Mouse (Mus musculus) stomach, postnatal 0 days (tissue): ENCODE measurements around the gene Pus7l. TPM values are rescaled to one million over a fixed set of nuclear protein-coding genes. Genes with fewer than 3 reads are reported as not detected.

Experiments used
- ATAC-seq: fragments of 200-750 bp; cut with Nextera tagmentation; 2 replicates; pipeline ENCODE4 v1.8.0; 2017; ENCODE audit not compliant: low FRiP score, low TSS enrichment
- DNase-seq: peaks from one replicate; pipeline ENCODE4 v3.0.0-alpha.2; 2016; ENCODE audit warnings: low spot score
- H3K27ac ChIP-seq: fragments of 300-500 bp; sonication (generic); replicated peaks from 2 replicates; pipeline ENCODE4 v1.5.1; 2014; ENCODE audit warnings: mild to moderate bottlenecking, control low read depth
- H3K27me3 ChIP-seq: fragments of 300-500 bp; sonication (generic); 2 replicates; pipeline ENCODE4 v1.6.1; 2014; ENCODE audit warnings: low read length; ENCODE audit not compliant: control insufficient read depth, insufficient read depth
- H3K36me3 ChIP-seq: fragments of 300-500 bp; sonication (generic); 2 replicates; pipeline ENCODE4 v1.6.1; 2014; ENCODE audit warnings: low read length, mixed read lengths; ENCODE audit not compliant: control insufficient read depth, insufficient read depth
- H3K4me1 ChIP-seq: fragments of 300-500 bp; sonication (generic); replicated peaks from 2 replicates; pipeline ENCODE4 v1.6.1; 2014; ENCODE audit warnings: antibody characterized with exemption; ENCODE audit not compliant: control insufficient read depth, insufficient read depth
- H3K4me2 ChIP-seq: fragments of 300-500 bp; sonication (generic); replicated peaks from 2 replicates; pipeline ENCODE4 v1.6.1; 2014; ENCODE audit warnings: low read depth, mild to moderate bottlenecking, control low read depth, moderate library complexity
- H3K4me3 ChIP-seq: fragments of 300-500 bp; sonication (generic); 2 replicates; pipeline ENCODE4 v1.5.1; 2014; ENCODE audit warnings: low read depth, low read length, control low read depth
- H3K9ac ChIP-seq: fragments of 300-500 bp; sonication (generic); 2 replicates; pipeline ENCODE4 v1.6.1; 2014; ENCODE audit warnings: mild to moderate bottlenecking, low read length, control low read depth, mixed read lengths
- H3K9me3 ChIP-seq: fragments of 300-500 bp; sonication (generic); 2 replicates; pipeline ENCODE4 v1.6.1; 2016; ENCODE audit warnings: low read length; ENCODE audit not compliant: control insufficient read depth
- CTCF ChIP-seq: IDR thresholded peaks from 2 replicates; pipeline ENCODE4 v1.5.1; 2016; ENCODE audit warnings: antibody characterized with exemption, low read depth, mild to moderate bottlenecking, moderate library complexity
- EP300 ChIP-seq: optimal IDR thresholded peaks from 2 replicates; pipeline ENCODE3; 2016; ENCODE audit warnings: antibody characterized with exemption
- WGBS: fragments of 180-500 bp; shearing (Covaris S2); extraction: QIAGEN DNeasy Blood & Tissue Kit; methylation state at CpG from one replicate; pipeline ENCODE4 v1.1.7; 2014; 5-methylcytosine and 5-hydroxymethylcytosine counted together
- polyA plus RNA-seq: library from polyadenylated mRNA; unstranded; fragments of >200 nt; fragmentation: Nextera tagmentation; extraction: Ambion mirVana; gene quantifications from 2 replicates; pipeline ENCODE4 v1.2.1, GENCODE M21; 2015

The Pus7l gene
- polyA plus RNA-seq, 1 experiment from 2014 or later = 3.5 TPM

DNA sequence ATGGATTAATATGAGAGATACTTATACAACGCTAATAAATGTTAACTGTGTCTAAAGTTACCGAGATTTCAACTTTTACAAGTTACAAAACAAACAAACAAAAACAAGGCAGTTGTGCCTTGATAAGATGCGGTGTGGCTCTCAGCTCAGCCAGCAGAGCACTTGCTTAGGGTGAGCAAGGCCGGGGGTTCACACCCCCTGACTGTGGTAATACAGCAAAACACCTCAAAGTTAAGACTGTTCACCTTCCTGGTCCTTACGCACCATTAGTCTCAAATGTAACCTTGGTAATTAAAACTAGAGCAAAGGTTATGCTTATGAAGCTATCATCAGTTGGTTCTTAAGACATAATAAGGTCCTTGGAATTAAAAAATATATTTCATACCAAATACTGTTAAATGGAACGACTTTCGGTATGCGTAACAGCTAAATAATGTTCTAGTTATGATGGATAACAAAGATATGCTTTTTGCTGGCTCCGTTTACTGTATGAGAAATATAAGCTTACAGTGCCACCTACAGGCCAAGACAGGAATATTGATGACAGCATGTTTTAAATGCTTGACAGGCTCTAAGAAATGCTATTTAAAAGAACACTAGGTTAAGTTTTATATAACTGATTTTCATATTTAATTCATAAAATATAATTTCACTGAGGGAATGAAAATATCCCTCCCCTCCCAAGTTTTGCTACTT, 23.0 kb downstream of the Pus7l start:
- Histone ChIP-seq H3K27me3 (no peaks in the 10 kb centered on the region), H3K9me3 (no peaks in the 10 kb centered on the region), H3K9ac (no peak overlapping the region), H3K4me2 (no peak overlapping the region), H3K27ac (no peak overlapping the region), H3K36me3 (no peaks in the 10 kb centered on the region), H3K4me3 (no peak overlapping the region), H3K4me1 (no peaks in the 10 kb centered on the region)
- DNase-seq (peak; percentile 27), ATAC-seq (no peak)
- TF ChIP-seq EP300 (no peak), CTCF (peak; percentile 88)
- 38% methylated on average over 9 of the region's 9 CpGs for WGBS

DNA sequence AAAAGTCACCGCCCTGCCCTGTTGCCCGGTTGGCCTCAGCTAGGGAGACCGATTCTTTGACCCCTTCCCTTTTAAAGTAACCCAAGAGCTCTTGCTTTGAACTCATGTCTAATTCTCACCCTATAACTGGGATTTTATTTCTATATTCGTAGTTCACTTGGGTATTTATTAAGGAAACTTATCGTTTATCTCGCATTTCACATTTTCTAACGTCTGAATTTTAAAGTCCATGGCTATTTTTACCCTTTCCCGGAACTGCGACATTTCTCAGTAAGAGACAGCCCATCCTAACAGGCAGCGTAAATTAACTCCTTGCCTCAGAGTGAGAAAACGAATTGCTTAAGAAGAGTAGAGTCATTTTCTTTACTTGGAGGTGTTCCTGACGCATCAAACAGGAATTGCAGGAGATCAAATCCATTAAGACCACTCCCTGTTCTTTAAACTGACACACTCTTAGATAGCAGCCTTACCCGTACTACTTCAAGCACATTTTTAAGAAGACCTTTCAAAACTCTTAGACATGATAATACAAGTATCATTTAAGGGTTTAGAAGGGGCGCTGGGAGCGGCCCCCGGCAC, 25.3 kb downstream of the Pus7l start:
- H3K4me2 ChIP-seq = no peak overlapping the region
- WGBS = 55% methylated on average over 16 of the region's 16 CpGs
- DNase-seq = no peak
- no peaks in the 10 kb centered on the region for H3K9me3 ChIP-seq
- H3K4me1 ChIP-seq = no peaks in the 10 kb centered on the region
- H3K27me3 ChIP-seq = no peaks in the 10 kb centered on the region
- no peak overlapping the region for H3K4me3 ChIP-seq
- ATAC-seq = no peak
- H3K36me3 ChIP-seq = no peaks in the 10 kb centered on the region
- H3K27ac ChIP-seq = no peak overlapping the region
- TF ChIP-seq EP300 (no peak), CTCF (no peak)
- no peak overlapping the region for H3K9ac ChIP-seq

DNA sequence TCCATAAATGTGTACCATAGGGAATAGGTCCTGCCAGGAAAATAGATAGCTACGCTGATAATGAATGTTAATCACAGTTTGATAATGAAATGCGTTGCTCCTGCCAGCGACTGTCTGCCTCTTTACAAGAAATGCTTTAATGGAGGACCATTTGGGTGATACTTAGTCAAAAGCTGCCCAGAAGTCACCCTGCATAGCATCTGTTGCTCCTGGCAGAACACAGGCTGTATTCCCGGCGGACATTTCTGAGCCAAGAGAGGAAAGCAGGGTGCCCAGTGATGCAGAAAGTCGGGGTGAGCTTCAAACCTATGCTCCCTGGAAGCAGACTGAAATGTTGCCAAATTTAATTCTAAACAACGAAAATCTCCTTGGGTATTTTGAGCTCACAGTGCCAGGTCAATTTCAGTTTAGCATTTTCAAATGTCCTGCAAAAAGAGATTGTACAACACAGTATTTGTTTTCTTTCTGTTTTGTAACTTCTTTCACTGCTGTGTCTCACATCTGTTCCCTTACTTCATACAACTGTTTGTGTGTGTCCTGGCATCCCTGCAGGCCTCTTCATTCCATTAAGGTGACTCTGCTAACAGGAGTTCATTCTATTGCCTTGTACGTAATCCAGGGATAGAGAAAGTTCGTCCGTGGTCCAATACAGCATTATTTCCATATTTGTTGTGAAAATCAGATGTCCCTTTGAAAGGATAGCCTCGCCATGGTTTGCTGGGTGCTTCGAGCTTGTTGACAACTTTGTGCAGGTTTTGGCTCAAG, 39.7 kb downstream of the Pus7l start:
- WGBS = 66% methylated on average over 12 of the region's 12 CpGs
- H3K4me1 ChIP-seq = no peaks in the 10 kb centered on the region
- no peak overlapping the region for H3K27ac ChIP-seq
- no peak for DNase-seq
- no peak overlapping the region for H3K9ac ChIP-seq
- no peak overlapping the region for H3K4me2 ChIP-seq
- no peak overlapping the region for H3K4me3 ChIP-seq
- no peaks in the 10 kb centered on the region for H3K9me3 ChIP-seq
- no peaks in the 10 kb centered on the region for H3K27me3 ChIP-seq
- no peaks in the 10 kb centered on the region for H3K36me3 ChIP-seq
- TF ChIP-seq EP300 = no peak
- TF ChIP-seq CTCF = no peak
- no peak for ATAC-seq

DNA sequence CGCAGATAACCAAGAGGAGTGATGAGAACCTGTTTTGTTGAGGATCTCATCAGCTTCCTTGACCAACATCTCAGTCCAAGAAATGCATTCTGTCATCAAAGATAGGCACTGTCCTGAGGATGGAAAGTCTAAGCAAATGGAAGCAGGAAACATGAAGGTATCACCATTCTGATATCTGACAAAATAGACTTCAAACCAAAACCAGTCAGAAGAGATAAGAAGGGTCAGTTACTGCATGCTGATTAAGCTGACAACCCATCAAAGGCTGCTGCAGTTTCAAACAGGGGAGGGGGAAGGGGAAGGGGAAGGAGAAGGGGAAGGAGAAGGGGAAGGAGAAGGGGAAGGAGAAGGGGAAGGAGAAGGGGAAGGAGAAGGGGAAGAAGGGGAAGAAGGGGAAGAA, 44.1 kb downstream of the Pus7l start:
- TF ChIP-seq CTCF = no peak
- TF ChIP-seq EP300 = no peak
- H3K4me2 ChIP-seq = no peak overlapping the region
- H3K4me3 ChIP-seq = no peak overlapping the region
- no peak overlapping the region for H3K9ac ChIP-seq
- ATAC-seq = no peak
- H3K27ac ChIP-seq = no peak overlapping the region
- no peak for DNase-seq
- no peaks in the 10 kb centered on the region for H3K27me3 ChIP-seq
- H3K4me1 ChIP-seq = no peaks in the 10 kb centered on the region
- 70% methylated on average over 1 of the region's 1 CpGs for WGBS
- no peaks in the 10 kb centered on the region for H3K36me3 ChIP-seq
- H3K9me3 ChIP-seq = no peaks in the 10 kb centered on the region

DNA sequence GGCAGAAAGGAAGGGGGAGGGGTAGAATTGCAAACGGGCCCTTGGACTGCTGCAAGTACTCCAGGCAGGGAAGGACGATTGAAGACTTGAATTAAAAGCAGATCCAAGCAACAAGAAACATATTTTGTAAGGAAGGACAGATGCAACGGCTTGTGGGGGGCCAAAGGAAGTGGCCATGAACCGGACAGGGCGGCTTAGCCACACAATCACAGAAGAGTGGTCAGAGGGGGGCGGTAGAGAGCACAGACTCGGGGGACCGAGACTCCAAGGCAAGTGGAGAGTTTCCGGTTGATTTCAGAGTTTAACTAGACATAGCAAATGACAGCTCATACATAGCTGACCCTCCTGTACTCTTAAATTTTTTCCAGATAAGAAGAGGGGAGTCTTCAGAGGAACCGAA, 47.4 kb downstream of the Pus7l start:
- Histone ChIP-seq H3K4me3 (no peak overlapping the region), H3K36me3 (no peaks in the 10 kb centered on the region), H3K9me3 (no peaks in the 10 kb centered on the region), H3K27me3 (no peaks in the 10 kb centered on the region), H3K9ac (no peak overlapping the region), H3K4me1 (no peaks in the 10 kb centered on the region), H3K4me2 (no peak overlapping the region), H3K27ac (no peak overlapping the region)
- ATAC-seq = no peak
- no peak for DNase-seq
- WGBS = 79% methylated on average over 10 of the region's 10 CpGs
- TF ChIP-seq CTCF (peak; percentile 11; the same call in 1 of the 2 replicates), EP300 (no peak)

DNA sequence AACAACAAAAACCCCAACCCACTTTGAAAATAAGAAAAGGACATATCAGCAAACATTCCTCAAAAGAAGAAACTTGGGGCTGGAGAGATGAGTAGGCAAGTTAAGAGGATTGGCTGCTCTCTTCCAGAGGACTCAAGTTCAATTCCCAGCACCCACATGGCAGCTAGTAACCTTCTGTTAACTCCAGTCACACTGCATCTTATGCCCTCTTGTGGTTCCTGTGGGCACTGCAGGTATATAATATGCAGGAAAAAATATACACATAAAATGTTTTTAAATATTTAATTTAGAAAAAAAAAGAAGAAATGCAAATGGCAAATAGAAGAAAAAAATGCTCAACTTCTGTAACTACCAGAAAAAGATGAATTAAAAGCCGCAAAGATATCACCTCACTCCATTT, 48.9 kb downstream of the Pus7l start:
- H3K4me2 ChIP-seq = no peak overlapping the region
- H3K9me3 ChIP-seq = no peaks in the 10 kb centered on the region
- ATAC-seq (no peak), DNase-seq (no peak)
- H3K27me3 ChIP-seq = no peaks in the 10 kb centered on the region
- 92% methylated on average over 1 of the region's 1 CpGs for WGBS
- no peaks in the 10 kb centered on the region for H3K4me1 ChIP-seq
- no peak overlapping the region for H3K9ac ChIP-seq
- H3K36me3 ChIP-seq = no peaks in the 10 kb centered on the region
- no peak overlapping the region for H3K27ac ChIP-seq
- no peak for TF ChIP-seq EP300
- TF ChIP-seq CTCF = peak; percentile 43
- H3K4me3 ChIP-seq = no peak overlapping the region
